ENCODE assay signal across 8 mouse cellular contexts in genomic region chr1:190978001-190978400, GRCm38 (mm10). TPM values are rescaled to one million over a fixed set of nuclear protein-coding genes. Genes with fewer than 3 reads are reported as not detected.
DNase-seq lines count a peak whose midpoint lies in the region; ATAC-seq and TF ChIP-seq lines count a peak whose summit lies in the region.

No protein-coding gene starts in this region.

- no peak for TF ChIP-seq EP300 in heart, postnatal 0 days (IDR thresholded peaks at IDR 0.05; ENCODE audit: low read depth)

- intact Hi-C loops in heart, postnatal 10 days (cut with DNase I) = no loop called here

- no peak for TF ChIP-seq CTCF in heart, postnatal 0 days (IDR thresholded peaks at IDR 0.05; ENCODE audit: low read depth)

- no peaks in the 10 kb centered on the region for H3K27me3 ChIP-seq in heart, postnatal 0 days (ENCODE audit: control insufficient read depth, insufficient read depth, low read length)
- no peaks in the 10 kb centered on the region for H3K27me3 ChIP-seq in forebrain, embryonic 16.5 days (replicated peaks; ENCODE audit: control insufficient read depth, insufficient read depth, low read length)
- H3K27me3 ChIP-seq in midbrain, embryonic 11.5 days (ENCODE audit: control insufficient read depth, insufficient read depth, low read length) = no peaks in the 10 kb centered on the region

- H3K4me3 ChIP-seq in heart, postnatal 0 days (ENCODE audit: low read depth, low read length) = peak overlapping the region; percentile 61
- peak overlapping the region; percentile 93 for H3K4me3 ChIP-seq in forebrain, embryonic 16.5 days (replicated peaks; ENCODE audit: low read length)
- peak overlapping the region; percentile 65 for H3K4me3 ChIP-seq in midbrain, embryonic 11.5 days (ENCODE audit: low read depth, low read length)

- DNase-seq in heart, postnatal 0 days (ENCODE audit: low spot score) = no peak
- no peak for DNase-seq in heart, postnatal 10 days
- DNase-seq in Muller cell, postnatal 12 days (ENCODE audit: inconsistent ontology term) = peak; percentile 23
- peak; percentile 94 for DNase-seq in midbrain, embryonic 11.5 days (ENCODE audit: low spot score, missing footprints)
- DNase-seq in natural killer cell, adult 2 months (ENCODE audit: low spot score in 2 of 2) = no peak
- DNase-seq in adrenal gland, adult 2 months = no peak
- no peak for DNase-seq in frontal cortex, postnatal 14 days (ENCODE audit: low spot score in 2 of 2)

- 1% methylated on average over 22 of the region's 22 CpGs for WGBS in heart, postnatal 0 days
- WGBS in forebrain, embryonic 16.5 days = under 1% methylated on average over 22 of the region's 22 CpGs
- WGBS in midbrain, embryonic 11.5 days = under 1% methylated on average over 22 of the region's 22 CpGs

- no peaks in the 10 kb centered on the region for H3K9me3 ChIP-seq in heart, postnatal 0 days (replicated peaks; ENCODE audit: control insufficient read depth, low read length)
- H3K9me3 ChIP-seq in forebrain, embryonic 16.5 days (ENCODE audit: control insufficient read depth, low read length) = no peaks in the 10 kb centered on the region
- no peaks in the 10 kb centered on the region for H3K9me3 ChIP-seq in midbrain, embryonic 11.5 days (ENCODE audit: control insufficient read depth, low read length)

- H3K4me2 ChIP-seq in heart, postnatal 0 days (ENCODE audit: low read depth, low read length) = peak overlapping the region; percentile 97
- H3K4me2 ChIP-seq in forebrain, embryonic 16.5 days (ENCODE audit: low read length) = peak overlapping the region; percentile 58
- peak overlapping the region; percentile 99 for H3K4me2 ChIP-seq in midbrain, embryonic 11.5 days

- H3K27ac ChIP-seq in heart, postnatal 0 days (ENCODE audit: low read depth) = peak overlapping the region; percentile 90
- H3K27ac ChIP-seq in forebrain, embryonic 16.5 days (ENCODE audit: low read length) = peak overlapping the region; percentile 97
- H3K27ac ChIP-seq in midbrain, embryonic 11.5 days (ENCODE audit: low read depth, low read length) = no peak overlapping the region

- no peak for ATAC-seq in heart, postnatal 0 days (ENCODE audit: insufficient read depth, low read depth)
- ATAC-seq in forebrain, embryonic 16.5 days = peak; percentile 0; the same call in 1 of the 2 replicates
- ATAC-seq in midbrain, embryonic 11.5 days (ENCODE audit: low FRiP score) = peak; percentile 17

- H3K9ac ChIP-seq in heart, postnatal 0 days (replicated peaks; ENCODE audit: low read depth, low read length) = peak overlapping the region; percentile 78
- H3K9ac ChIP-seq in forebrain, embryonic 16.5 days (replicated peaks; ENCODE audit: low read depth, low read length) = peak overlapping the region; percentile 75
- H3K9ac ChIP-seq in midbrain, embryonic 11.5 days (ENCODE audit: low read length) = peak overlapping the region; percentile 90

- H3K4me1 ChIP-seq in heart, postnatal 0 days (ENCODE audit: control insufficient read depth, insufficient read depth) = peaks cover 22% of the 10 kb centered on the region
- peaks cover 30% of the 10 kb centered on the region for H3K4me1 ChIP-seq in forebrain, embryonic 16.5 days (replicated peaks; ENCODE audit: control insufficient read depth, insufficient read depth, low read length)
- peaks cover 16% of the 10 kb centered on the region for H3K4me1 ChIP-seq in midbrain, embryonic 11.5 days (ENCODE audit: control insufficient read depth, insufficient read depth, low read length)

- H3K36me3 ChIP-seq in heart, postnatal 0 days (replicated peaks; ENCODE audit: control insufficient read depth, insufficient read depth, low read length) = 0 out of 2 replicates have a peak, but pooled peaks cover 4% of the 10 kb centered on the region
- no peaks in the 10 kb centered on the region for H3K36me3 ChIP-seq in forebrain, embryonic 16.5 days (ENCODE audit: control insufficient read depth, insufficient read depth)
- H3K36me3 ChIP-seq in midbrain, embryonic 11.5 days (ENCODE audit: control insufficient read depth, insufficient read depth, low read length) = 0 out of 2 replicates have a peak, but pooled peaks cover 3% of the 10 kb centered on the region

RNA-seq across cellular contexts. Expression of gene Vash2, which starts 1.1 kb away (rescaled TPM):
- total RNA-seq in heart, postnatal 0 days (2014; rRNA removed; ENCODE audit: low replicate concordance) = 21.9 and 39.5 TPM in 2 replicates
- 18.9 and 23.5 TPM in 2 replicates for polyA plus RNA-seq in heart, postnatal 0 days (2015; fragmentation: Nextera tagmentation; extraction: Ambion mirVana)
- 1 to 10 TPM; 6.3 to 7.5 TPM for total RNA-seq in heart, postnatal 10 days (2021)
- polyA plus RNA-seq in forebrain, embryonic 16.5 days (2015; fragmentation: Nextera tagmentation; extraction: Ambion mirVana) = 99.9 and 109 TPM in 2 replicates
- 52.8 and 58.9 TPM in 2 replicates for polyA plus RNA-seq in midbrain, embryonic 11.5 days (2014; fragmentation: Nextera tagmentation; extraction: Ambion mirVana)
- under 1 TPM; 0.17 to 0.24 TPM for total RNA-seq in adrenal gland, adult 2 months (2021)
- polyA plus RNA-seq in adrenal gland, adult 2 months (2012; rRNA removed) = 0.17 and 1.1 TPM in 2 replicates

RNA-seq across cellular contexts. Expression of gene Flvcr1, which starts 48.0 kb away (rescaled TPM):
- total RNA-seq in heart, postnatal 0 days (2014; rRNA removed; ENCODE audit: low replicate concordance) = 5.2 and 11.1 TPM in 2 replicates
- polyA plus RNA-seq in heart, postnatal 0 days (2015; fragmentation: Nextera tagmentation; extraction: Ambion mirVana) = 1.6 and 2.4 TPM in 2 replicates
- total RNA-seq in heart, postnatal 10 days (2021) = 10 to 100 TPM in 1 of 2 experiments, 1 to 10 TPM in 1; 8.8 to 10.3 TPM
- 7.2 and 8.8 TPM in 2 replicates for polyA plus RNA-seq in forebrain, embryonic 16.5 days (2015; fragmentation: Nextera tagmentation; extraction: Ambion mirVana)
- polyA plus RNA-seq in midbrain, embryonic 11.5 days (2014; fragmentation: Nextera tagmentation; extraction: Ambion mirVana) = 11.3 and 11.9 TPM in 2 replicates
- total RNA-seq in adrenal gland, adult 2 months (2021) = 10 to 100 TPM in 1 of 2 experiments, 1 to 10 TPM in 1; 9.5 to 16.8 TPM
- polyA plus RNA-seq in adrenal gland, adult 2 months (2012; rRNA removed) = 20.7 and 27.7 TPM in 2 replicates

RNA-seq across cellular contexts. Expression of gene Angel2, which starts 53.1 kb away (rescaled TPM):
- 17.4 and 23.8 TPM in 2 replicates for total RNA-seq in heart, postnatal 0 days (2014; rRNA removed; ENCODE audit: low replicate concordance)
- polyA plus RNA-seq in heart, postnatal 0 days (2015; fragmentation: Nextera tagmentation; extraction: Ambion mirVana) = 25.1 and 26.0 TPM in 2 replicates
- total RNA-seq in heart, postnatal 10 days (2021) = 10 to 100 TPM; 28.1 to 32.9 TPM
- polyA plus RNA-seq in forebrain, embryonic 16.5 days (2015; fragmentation: Nextera tagmentation; extraction: Ambion mirVana) = 60.3 and 72.0 TPM in 2 replicates
- 65.5 and 65.7 TPM in 2 replicates for polyA plus RNA-seq in midbrain, embryonic 11.5 days (2014; fragmentation: Nextera tagmentation; extraction: Ambion mirVana)
- 10 to 100 TPM; 47.2 to 50.1 TPM for total RNA-seq in adrenal gland, adult 2 months (2021)
- polyA plus RNA-seq in adrenal gland, adult 2 months (2012; rRNA removed) = 14.6 and 16.2 TPM in 2 replicates

RNA-seq across cellular contexts. Expression of gene Spata45, which starts 58.4 kb away (rescaled TPM):
- not detected in 2 replicates for total RNA-seq in heart, postnatal 0 days (2014; rRNA removed; ENCODE audit: low replicate concordance)
- polyA plus RNA-seq in heart, postnatal 0 days (2015; fragmentation: Nextera tagmentation; extraction: Ambion mirVana) = not detected in 2 replicates
- not detected for total RNA-seq in heart, postnatal 10 days (2021)
- not detected in 2 replicates for polyA plus RNA-seq in forebrain, embryonic 16.5 days (2015; fragmentation: Nextera tagmentation; extraction: Ambion mirVana)
- polyA plus RNA-seq in midbrain, embryonic 11.5 days (2014; fragmentation: Nextera tagmentation; extraction: Ambion mirVana) = not detected in 2 replicates
- not detected for total RNA-seq in adrenal gland, adult 2 months (2021)
- not detected in 2 replicates for polyA plus RNA-seq in adrenal gland, adult 2 months (2012; rRNA removed)

Comparison
In these comparisons a context has a peak if more than half of its experiments do, and no peak if none do; other contexts are left out.
1. DNase-seq: peak in Muller cell, postnatal 12 days (single experiment) and midbrain, embryonic 11.5 days (single experiment); none in heart, postnatal 0 days (single experiment), heart, postnatal 10 days (0 of 2), natural killer cell, adult 2 months (0 of 2), adrenal gland, adult 2 months (single experiment) and frontal cortex, postnatal 14 days (0 of 2).
2. Peak in every context shown above with its lines, with median percentiles within 50 percentile points of each other: H3K4me2 ChIP-seq, H3K4me3 ChIP-seq and H3K9ac ChIP-seq.